Comparison of ENCODE assay signal across 8 mouse cellular contexts in genomic region chr14:24205281-24205871, GRCm38 (mm10). TPM values are rescaled to one million over a fixed set of nuclear protein-coding genes. Genes with fewer than 3 reads are reported as not detected.
DNase-seq lines count a peak whose midpoint lies in the region; ATAC-seq lines count a peak whose summit lies in the region.

No protein-coding gene starts in this region.

- peak; percentile 1 for DNase-seq in kidney, adult 18-20 months
- no peak for DNase-seq in kidney, adult 8-10 months
- DNase-seq in layer of hippocampus, postnatal 14 days (ENCODE audit: low spot score in 2 of 2), result peak; percentile 49 to 77
- peak; percentile 79 for DNase-seq in right cerebral cortex, adult 18-20 months
- DNase-seq in adrenal gland, adult 2 months, result no peak
- no peak for DNase-seq in gastrocnemius, postnatal 14 days

- H3K9ac ChIP-seq in forebrain, embryonic 13.5 days, result no peak overlapping the region

- H3K27ac ChIP-seq in forebrain, embryonic 13.5 days, result peak overlapping the region; percentile 80

- H3K27me3 ChIP-seq in forebrain, embryonic 13.5 days, result no peaks in the 10 kb centered on the region

- H3K9me3 ChIP-seq in forebrain, embryonic 13.5 days (replicated peaks), result no peaks in the 10 kb centered on the region

- H3K4me2 ChIP-seq in forebrain, embryonic 13.5 days, result peak overlapping the region; percentile 29

- 15% methylated on average over 6 of the region's 6 CpGs for WGBS in forebrain, embryonic 13.5 days

- peak; percentile 57 for ATAC-seq in forebrain, embryonic 13.5 days
- ATAC-seq in inflammation-experienced regulatory T-cells, adult 6 months, result no peak

- H3K4me3 ChIP-seq in forebrain, embryonic 13.5 days, result no peak overlapping the region

- H3K36me3 ChIP-seq in forebrain, embryonic 13.5 days (ENCODE audit: poor library complexity, severe bottlenecking), result peaks cover 7% of the 10 kb centered on the region

- intact Hi-C loops in gastrocnemius, postnatal 14 days (cut with DNase I; ENCODE audit: low total_unique reads), result no loop called here

- peaks cover 38% of the 10 kb centered on the region for H3K4me1 ChIP-seq in forebrain, embryonic 13.5 days

RNA-seq across cellular contexts. Expression of gene Dlg5, which starts 40.3 kb away (rescaled TPM):
- 15.5 and 18.4 TPM in 2 replicates for polyA plus RNA-seq in forebrain, embryonic 13.5 days (2015; fragmentation: Nextera tagmentation; extraction: Ambion mirVana)
- 10 to 100 TPM; 55.5 to 74.0 TPM for total RNA-seq in layer of hippocampus, postnatal 14 days (2021)
- polyA plus RNA-seq in inflammation-experienced regulatory T-cells, adult 6 months (2017; shearing (Covaris generic)), result under 1 TPM in 2 of 3 experiments, not detected in 1; 0.62 TPM
- 10 to 100 TPM; 44.5 to 48.6 TPM for total RNA-seq in adrenal gland, adult 2 months (2021)
- polyA plus RNA-seq in adrenal gland, adult 2 months (2012; rRNA removed), result 65.2 and 72.1 TPM in 2 replicates
- total RNA-seq in gastrocnemius, postnatal 14 days (2021), result 1 to 10 TPM; 8.7 to 9.4 TPM

Comparison
In these comparisons a context has a peak if more than half of its experiments do, and no peak if none do; other contexts are left out.
1. DNase-seq: peak in kidney, adult 18-20 months (single experiment), layer of hippocampus, postnatal 14 days (2 of 2) and right cerebral cortex, adult 18-20 months (single experiment); none in kidney, adult 8-10 months (0 of 2), adrenal gland, adult 2 months (single experiment) and gastrocnemius, postnatal 14 days (single experiment).
2. RNA of gene Dlg5, which starts 40.3 kb away (total RNA-seq): 55.5 to 74.0 TPM in layer of hippocampus, postnatal 14 days and 44.5 to 48.6 TPM in adrenal gland, adult 2 months; 8.7 to 9.4 TPM in gastrocnemius, postnatal 14 days; every median in the first group is over 4 times any median in the second.